Mouse (Mus musculus) myocyte (in vitro differentiated cells): Measurements from ENCODE around the gene Upf2. TPM values are rescaled to one million over a fixed set of nuclear protein-coding genes. Genes with fewer than 3 reads are reported as not detected.

Source experiments
- H3K27me3 ChIP-seq: one replicate; pipeline ENCODE4 v1.6.1; 2011; ENCODE audit not compliant: control insufficient read depth, insufficient read depth, insufficient read length
- H3K36me3 ChIP-seq: one replicate; pipeline ENCODE4 v1.6.1; 2011; ENCODE audit not compliant: control insufficient read depth, insufficient read depth
- H3K4me2 ChIP-seq: one replicate; pipeline ENCODE4 v1.6.1; 2011; ENCODE audit warnings: low read depth, control low read depth
- H3K4me3 ChIP-seq: one replicate; pipeline ENCODE4 v1.5.1; 2011; ENCODE audit warnings: mild to moderate bottlenecking, control low read depth, moderate library complexity
- H3K79me2 ChIP-seq: one replicate; pipeline ENCODE4 v1.6.1; 2011; ENCODE audit not compliant: control insufficient read depth, insufficient read depth
- H3ac ChIP-seq: one replicate; pipeline ENCODE4 v1.6.1; 2011; ENCODE audit not compliant: control insufficient read depth, insufficient read length
- CEBPB ChIP-seq: IDR thresholded peaks from 2 replicates; pipeline ENCODE4 v1.6.1; 2011; ENCODE audit warnings: mild to moderate bottlenecking, moderate library complexity; ENCODE audit not compliant: poor library complexity, insufficient read depth, severe bottlenecking
- E2F4 ChIP-seq: IDR thresholded peaks from one replicate; pipeline ENCODE4 v1.6.1; 2011; ENCODE audit warnings: mild to moderate bottlenecking, control low read depth, moderate library complexity; ENCODE audit not compliant: insufficient read depth
- MAX ChIP-seq: IDR thresholded peaks from one replicate; pipeline ENCODE4 v1.6.1; 2011; ENCODE audit warnings: low read depth, mild to moderate bottlenecking, control low read depth
- MYOD1 ChIP-seq, 3 experiments: IDR thresholded peaks; one replicate each; pipeline ENCODE4 v1.6.1; 2011; ENCODE audit warnings: control low read depth in 2 of 3, low read depth in 2 of 3, mild to moderate bottlenecking in 2 of 3, moderate library complexity in 1 of 3; ENCODE audit not compliant: insufficient read length in 2 of 3, control insufficient read depth in 1 of 3
- MYOG ChIP-seq, 3 experiments: IDR thresholded peaks; one replicate each; pipeline ENCODE4 v1.6.1; 2011; ENCODE audit warnings: control low read depth in 2 of 3, low read depth in 2 of 3, mild to moderate bottlenecking in 2 of 3; ENCODE audit not compliant: insufficient read length in 2 of 3, control insufficient read depth in 1 of 3, insufficient read depth in 1 of 3
- POLR2A ChIP-seq: IDR thresholded peaks from one replicate; pipeline ENCODE4 v1.6.1; 2011; ENCODE audit warnings: low read depth, mild to moderate bottlenecking, control low read depth, moderate library complexity; ENCODE audit not compliant: insufficient read length
- POLR2AphosphoS2 ChIP-seq: IDR thresholded peaks from one replicate; pipeline ENCODE4 v1.6.1; 2011; ENCODE audit warnings: low read depth, control low read depth; ENCODE audit not compliant: insufficient read length
- REST ChIP-seq: IDR thresholded peaks from one replicate; pipeline ENCODE4 v1.6.1; 2011; ENCODE audit warnings: mild to moderate bottlenecking, control low read depth, moderate library complexity; ENCODE audit not compliant: insufficient read depth, insufficient read length
- SRF ChIP-seq: IDR thresholded peaks from one replicate; pipeline ENCODE4 v1.6.1; 2011; ENCODE audit warnings: low read depth; ENCODE audit not compliant: control insufficient read depth, insufficient read length
- TCF3 ChIP-seq: IDR thresholded peaks from one replicate; pipeline ENCODE4 v1.6.1; 2011; ENCODE audit warnings: low read depth, control low read depth; ENCODE audit not compliant: insufficient read length
- USF1 ChIP-seq: IDR thresholded peaks from one replicate; pipeline ENCODE4 v1.6.1; 2011; ENCODE audit warnings: low read depth, mild to moderate bottlenecking, control low read depth, moderate library complexity
- polyA plus RNA-seq: library from polyadenylated mRNA; unstranded; fragments of >200 nt; fragmentation: generic; extraction: Trizol; gene quantifications from one replicate; pipeline ENCODE4 v1.2.1, GENCODE M21; 2012; ENCODE audit warnings: missing spikeins

The Upf2 gene
- 3.8 TPM for polyA plus RNA-seq

- Histone ChIP-seq H3K4me3 (peak within 1 kb of the TSS; percentile 89), H3K27me3 (no peaks in the 10 kb centered on the region), H3ac (peak within 1 kb of the TSS; percentile 60), H3K4me2 (peak within 1 kb of the TSS; percentile 94), H3K36me3 (no peaks in the 10 kb centered on the region), H3K79me2 (peaks cover 46% of the 10 kb centered on the region)
- TF ChIP-seq POLR2AphosphoS2 (peak; percentile 85), MYOG (IDR thresholded peaks at IDR 0.05; ENCODE audit: control insufficient read depth in 1 of 3, insufficient read depth in 1 of 3, insufficient read length in 2 of 3, low read depth in 2 of 3) (no peak), E2F4 (no peak), MAX (peak; percentile 100), POLR2A (peak; percentile 73)
Measured at GRCm38 (mm10) chr2:5950766-5951595, at the start of gene Upf2. Upf2 (plus strand) TSS chr2:5951469.

- TF ChIP-seq REST (no peak), MYOG (IDR thresholded peaks at IDR 0.05; ENCODE audit: control insufficient read depth in 1 of 3, insufficient read depth in 1 of 3, insufficient read length in 2 of 3, low read depth in 2 of 3) (no peak), POLR2AphosphoS2 (no peak), CEBPB (no peak), SRF (no peak), MYOD1 (IDR thresholded peaks at IDR 0.05; ENCODE audit: control insufficient read depth in 1 of 3, insufficient read length in 2 of 3, low read depth in 2 of 3) (no peak), MAX (no peak), USF1 (no peak), E2F4 (no peak)
- Histone ChIP-seq H3K4me2 (peak overlapping the region; percentile 24), H3K27me3 (no peaks in the 10 kb centered on the region), H3K36me3 (no peaks in the 10 kb centered on the region), H3K4me3 (no peak overlapping the region), H3ac (no peak overlapping the region), H3K79me2 (no peaks in the 10 kb centered on the region)
Measured at GRCm38 (mm10) chr2:5906092-5906491, 45.2 kb upstream of the Upf2 start.

- no peak overlapping the region for H3ac ChIP-seq
- H3K4me3 ChIP-seq: no peak overlapping the region
- peak overlapping the region; percentile 24 for H3K4me2 ChIP-seq
- TF ChIP-seq TCF3: no peak
- TF ChIP-seq MYOG (IDR thresholded peaks at IDR 0.05; ENCODE audit: control insufficient read depth in 1 of 3, insufficient read depth in 1 of 3, insufficient read length in 2 of 3, low read depth in 2 of 3): no peak
- TF ChIP-seq POLR2A: no peak
- no peak for TF ChIP-seq MAX
- no peak for TF ChIP-seq CEBPB
- no peak for TF ChIP-seq REST
- no peak for TF ChIP-seq MYOD1 (IDR thresholded peaks at IDR 0.05; ENCODE audit: control insufficient read depth in 1 of 3, insufficient read length in 2 of 3, low read depth in 2 of 3)
- TF ChIP-seq USF1: no peak
- no peak for TF ChIP-seq POLR2AphosphoS2
- H3K79me2 ChIP-seq: no peaks in the 10 kb centered on the region
- no peaks in the 10 kb centered on the region for H3K27me3 ChIP-seq
- no peaks in the 10 kb centered on the region for H3K36me3 ChIP-seq
Measured at GRCm38 (mm10) chr2:5906625-5907024, 44.6 kb upstream of the Upf2 start.

GRCm38 (mm10) chr2:5911282-5911965 lies 39.8 kb upstream of the Upf2 start:
- H3K79me2 ChIP-seq: no peaks in the 10 kb centered on the region
- TF ChIP-seq POLR2AphosphoS2 (no peak), POLR2A (no peak), MYOD1 (IDR thresholded peaks at IDR 0.05; ENCODE audit: control insufficient read depth in 1 of 3, insufficient read length in 2 of 3, low read depth in 2 of 3) (peak in 1 of 3 experiments; percentile 2), CEBPB (no peak)
- H3K4me2 ChIP-seq: no peak overlapping the region
- H3ac ChIP-seq: no peak overlapping the region
- H3K4me3 ChIP-seq: no peak overlapping the region
- H3K36me3 ChIP-seq: no peaks in the 10 kb centered on the region
- no peaks in the 10 kb centered on the region for H3K27me3 ChIP-seq

- Histone ChIP-seq H3K36me3 (no peaks in the 10 kb centered on the region), H3K4me2 (no peak overlapping the region), H3K27me3 (no peaks in the 10 kb centered on the region), H3K4me3 (no peak overlapping the region), H3ac (no peak overlapping the region), H3K79me2 (no peaks in the 10 kb centered on the region)
- TF ChIP-seq SRF: no peak
- no peak for TF ChIP-seq MYOG (IDR thresholded peaks at IDR 0.05; ENCODE audit: control insufficient read depth in 1 of 3, insufficient read depth in 1 of 3, insufficient read length in 2 of 3, low read depth in 2 of 3)
Measured at GRCm38 (mm10) chr2:5922823-5923222, 28.4 kb upstream of the Upf2 start.
